Mouse (Mus musculus) lung, postnatal 0 days (tissue): ENCODE measurements around the gene Capn10.

Source experiments
- CTCF ChIP-seq: IDR thresholded peaks from 2 replicates; pipeline ENCODE4 v1.5.1; 2016; ENCODE audit warnings: antibody characterized with exemption, mild to moderate bottlenecking
- EP300 ChIP-seq: IDR thresholded peaks from 2 replicates; pipeline ENCODE4 v1.6.1; 2016; ENCODE audit warnings: antibody characterized with exemption, mild to moderate bottlenecking, control low read depth

- peak; percentile 57 for TF ChIP-seq CTCF
- no peak for TF ChIP-seq EP300
These were observed 21.9 kb upstream of the Capn10 start for GRCm38 (mm10) chr1:92912286-92912685.
